Mouse (Mus musculus) E14TG2a.4 (cell line): ENCODE results near the gene Wnt5b.
A peak's percentile ranks its signal among the peaks of the same experiment; 100 is the strongest.

Experiments used
- H3K27me3 ChIP-seq: 2 replicates; pipeline ENCODE4 v1.6.1; 2014; ENCODE audit warnings: low read length, control low read depth; ENCODE audit not compliant: insufficient read depth
- H3K36me3 ChIP-seq: 2 replicates; pipeline ENCODE4 v1.6.1; 2014; ENCODE audit warnings: low read length, control low read depth; ENCODE audit not compliant: insufficient read depth
- H3K4me1 ChIP-seq: replicated peaks from 2 replicates; pipeline ENCODE4 v1.6.1; 2014; ENCODE audit warnings: low read depth, low read length, control low read depth
- H3K4me3 ChIP-seq: replicated peaks from 2 replicates; pipeline ENCODE4 v1.5.1; 2014; ENCODE audit warnings: mild to moderate bottlenecking, low read length
- H3K9me3 ChIP-seq: 2 replicates; pipeline ENCODE4 v1.6.1; 2014; ENCODE audit warnings: low read length, control low read depth
- CTCF ChIP-seq: conservative IDR thresholded peaks from 2 replicates; pipeline ENCODE4 v1.5.1; 2014; ENCODE audit warnings: low read length
- NANOG ChIP-seq: IDR thresholded peaks from 2 replicates; pipeline ENCODE4 v1.6.1; 2014; ENCODE audit warnings: borderline replicate concordance, low read length, mixed read lengths
- POU5F1 ChIP-seq: IDR thresholded peaks from 2 replicates; pipeline ENCODE4 v1.6.1; 2014; ENCODE audit warnings: low read length, borderline replicate concordance

Wnt5b gene

GRCm38 (mm10) chr6:119419412-119419811, 124.7 kb downstream of the Wnt5b start:
- no peaks in the 10 kb centered on the region for H3K9me3 ChIP-seq
- H3K4me3 ChIP-seq: peak overlapping the region; percentile 41; the same call in 1 of the 2 replicates
- TF ChIP-seq POU5F1: no peak
- TF ChIP-seq CTCF: no peak
- TF ChIP-seq NANOG: peak; percentile 44; the same call in 1 of the 2 replicates
- no peaks in the 10 kb centered on the region for H3K27me3 ChIP-seq
- peaks cover 8% of the 10 kb centered on the region; the same call in 1 of the 2 replicates for H3K36me3 ChIP-seq
- peaks cover 91% of the 10 kb centered on the region for H3K4me1 ChIP-seq

DNA sequence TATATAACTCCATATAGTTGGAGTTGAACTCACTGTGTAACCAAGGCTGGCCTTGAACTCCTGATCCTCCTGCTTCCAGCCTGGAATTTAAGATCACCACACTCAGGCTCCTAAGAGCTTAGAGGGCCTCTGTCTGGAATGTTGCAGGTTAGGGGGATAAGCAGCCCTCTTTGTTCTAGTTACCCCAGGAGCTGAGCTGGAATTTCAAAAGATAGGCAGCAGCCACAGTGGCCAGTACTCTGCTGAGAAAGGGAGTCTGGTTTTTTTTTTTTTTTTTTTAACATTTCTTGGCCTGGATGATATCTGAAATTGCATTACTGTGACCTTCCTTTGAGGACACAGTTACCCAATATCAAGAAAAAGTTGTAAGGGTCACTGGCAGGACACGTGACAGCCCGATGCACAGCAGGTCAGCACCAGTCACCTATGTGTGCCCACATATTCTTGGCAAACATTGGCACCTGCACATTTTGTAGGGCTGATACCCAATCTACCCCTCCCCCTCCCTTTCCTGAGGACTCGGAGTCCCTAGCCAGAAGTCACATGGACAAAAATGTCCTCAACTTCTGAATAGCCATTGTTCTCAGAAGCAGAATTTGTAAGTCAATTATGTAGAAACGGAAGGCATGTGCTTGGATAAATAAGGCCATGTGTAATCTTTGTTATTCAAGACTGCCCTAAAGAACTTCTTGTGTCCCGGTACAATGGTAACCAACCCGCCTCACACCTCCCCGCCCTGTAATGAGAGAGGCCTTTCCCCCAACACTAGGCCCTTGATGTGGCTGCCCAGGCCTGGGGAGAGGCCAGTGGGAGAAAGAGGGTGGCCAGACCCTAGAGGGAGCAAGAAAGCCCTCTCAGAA, 125.5 kb downstream of the Wnt5b start:
- Histone ChIP-seq H3K4me1 (peaks cover 91% of the 10 kb centered on the region), H3K27me3 (no peaks in the 10 kb centered on the region), H3K9me3 (no peaks in the 10 kb centered on the region), H3K36me3 (peaks cover 12% of the 10 kb centered on the region), H3K4me3 (peak overlapping the region; percentile 41; the same call in 1 of the 2 replicates)
- peak; percentile 57; the same call in 1 of the 2 replicates for TF ChIP-seq POU5F1
- TF ChIP-seq NANOG: peak; percentile 62; the same call in 1 of the 2 replicates
- TF ChIP-seq CTCF: no peak

- TF ChIP-seq NANOG (no peak), POU5F1 (no peak), CTCF (no peak)
- Histone ChIP-seq H3K9me3 (no peaks in the 10 kb centered on the region), H3K36me3 (peaks cover 16% of the 10 kb centered on the region), H3K27me3 (no peaks in the 10 kb centered on the region), H3K4me1 (peaks cover 90% of the 10 kb centered on the region), H3K4me3 (peak overlapping the region; percentile 27)
These were observed 126.3 kb downstream of the Wnt5b start for GRCm38 (mm10) chr6:119417821-119418220.

DNA sequence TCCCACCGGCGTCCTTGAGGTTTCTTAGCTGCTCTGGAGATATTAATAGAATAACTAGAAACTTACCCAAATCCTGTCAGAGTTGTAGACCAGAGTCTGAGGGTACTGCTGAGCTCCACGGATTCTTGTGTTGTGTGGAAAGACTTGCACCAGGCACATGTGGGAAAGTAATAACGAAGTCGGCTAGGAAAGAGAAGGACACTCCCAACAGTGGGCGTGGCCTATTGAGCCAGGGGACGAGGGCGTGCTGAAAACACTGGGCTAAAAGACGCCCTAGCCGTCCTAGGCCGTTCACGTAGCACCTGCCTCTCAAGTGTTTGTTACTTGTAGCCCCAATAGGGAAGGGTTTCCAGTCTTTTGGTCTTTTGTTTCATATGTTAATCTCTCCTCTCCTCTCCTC, 126.8 kb downstream of the Wnt5b start, which contains the start of gene Adipor2:
Gene Adipor2 (minus strand): TSS at position 351 of the 400 bp plus-strand sequence.
- no peaks in the 10 kb centered on the region for H3K9me3 ChIP-seq
- peaks cover 89% of the 10 kb centered on the region for H3K4me1 ChIP-seq
- TF ChIP-seq POU5F1: no peak
- no peak for TF ChIP-seq NANOG
- no peak for TF ChIP-seq CTCF
- peaks cover 18% of the 10 kb centered on the region for H3K36me3 ChIP-seq
- no peaks in the 10 kb centered on the region for H3K27me3 ChIP-seq
- peak within 1 kb of the TSS; percentile 82 for H3K4me3 ChIP-seq

- peaks cover 88% of the 10 kb centered on the region for H3K4me1 ChIP-seq
- H3K36me3 ChIP-seq: peaks cover 24% of the 10 kb centered on the region
- H3K27me3 ChIP-seq: no peaks in the 10 kb centered on the region
- peak overlapping the region; percentile 82 for H3K4me3 ChIP-seq
- H3K9me3 ChIP-seq: no peaks in the 10 kb centered on the region
- no peak for TF ChIP-seq CTCF
- no peak for TF ChIP-seq NANOG
- no peak for TF ChIP-seq POU5F1
These were observed 127.5 kb downstream of the Wnt5b start for GRCm38 (mm10) chr6:119416643-119417042.

DNA sequence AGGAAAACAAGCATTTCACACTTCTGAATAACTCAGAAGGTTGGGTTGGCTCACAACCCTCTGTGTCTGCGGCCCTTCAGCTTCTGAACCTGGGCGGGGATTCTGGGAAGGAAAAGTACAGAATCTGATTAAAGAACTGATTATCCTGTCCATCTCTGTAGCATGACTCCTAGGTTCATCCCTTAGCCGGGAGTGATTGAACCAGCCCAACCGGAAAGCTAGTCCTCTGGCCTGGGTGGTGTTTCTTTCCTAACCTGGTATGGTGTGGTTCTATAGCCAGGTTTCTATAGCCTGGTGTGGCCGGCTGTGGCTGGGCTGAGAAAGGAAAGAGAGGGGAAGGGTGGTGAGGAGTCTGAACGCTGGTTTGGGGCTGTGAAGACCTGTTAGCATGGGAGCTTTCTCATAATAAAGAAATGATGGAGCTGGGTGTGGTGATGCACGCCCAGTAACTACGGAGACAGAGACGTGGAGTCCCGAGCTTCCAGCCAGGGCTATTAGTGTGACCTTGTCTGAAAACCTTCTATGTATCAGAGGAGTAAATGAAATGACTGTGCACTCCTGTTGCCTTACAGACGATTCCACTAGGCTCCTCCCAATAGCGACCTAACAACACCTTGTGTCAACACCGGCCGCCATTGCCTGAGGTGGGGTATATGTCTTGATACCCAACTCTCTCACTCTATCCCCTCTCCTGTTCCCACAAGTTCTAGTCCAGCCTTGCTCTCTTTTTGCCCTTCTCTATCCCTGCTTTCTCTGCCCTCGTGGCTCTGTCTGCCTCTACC, 129.7 kb downstream of the Wnt5b start:
- TF ChIP-seq POU5F1: no peak
- TF ChIP-seq NANOG: no peak
- TF ChIP-seq CTCF: no peak
- Histone ChIP-seq H3K36me3 (peaks cover 44% of the 10 kb centered on the region), H3K4me3 (peak overlapping the region; percentile 82), H3K27me3 (no peaks in the 10 kb centered on the region), H3K9me3 (no peaks in the 10 kb centered on the region), H3K4me1 (peaks cover 88% of the 10 kb centered on the region)

GRCm38 (mm10) chr6:119412588-119412987, 131.6 kb downstream of the Wnt5b start:
- Histone ChIP-seq H3K9me3 (no peaks in the 10 kb centered on the region), H3K4me1 (peaks cover 88% of the 10 kb centered on the region), H3K27me3 (no peaks in the 10 kb centered on the region), H3K36me3 (peaks cover 44% of the 10 kb centered on the region), H3K4me3 (no peak overlapping the region)
- no peak for TF ChIP-seq CTCF
- no peak for TF ChIP-seq POU5F1
- no peak for TF ChIP-seq NANOG

GRCm38 (mm10) chr6:119411511-119411910, 132.6 kb downstream of the Wnt5b start:
- H3K27me3 ChIP-seq: no peaks in the 10 kb centered on the region
- no peak overlapping the region for H3K4me3 ChIP-seq

More at GRCm38 (mm10) chr6:119411511-119411910, 132.6 kb downstream of the Wnt5b start:
- TF ChIP-seq CTCF: no peak
- TF ChIP-seq POU5F1: no peak
- TF ChIP-seq NANOG: no peak
- Histone ChIP-seq H3K36me3 (peaks cover 50% of the 10 kb centered on the region), H3K4me1 (peaks cover 89% of the 10 kb centered on the region), H3K9me3 (no peaks in the 10 kb centered on the region)
